Mouse (Mus musculus) left cerebral cortex, adult 8-10 months (tissue): ENCODE data around the gene Pf4. TPM values are rescaled to one million over a fixed set of nuclear protein-coding genes. Genes with fewer than 3 reads are reported as not detected.
"Not testable (repeated sequence)": the region's sequence is repeated elsewhere in the genome, so short reads cannot be mapped to it uniquely, and the experiment has no call there.

Source experiments
- DNase-seq, 2 experiments: peaks; one replicate each; pipeline ENCODE4 v3.0.0; 2022; ENCODE audit warnings: low spot score in 2 of 2
- microRNA-seq, 2 experiments: library from miRNA; unstranded; fragments of <30 nt; microRNA quantifications; one replicate each; pipeline ENCODE4 v1.2.0; 2022
- total RNA-seq, 4 experiments: library from RNA; stranded (reverse); gene quantifications; 2 replicates each; pipeline ENCODE4 v1.2.4; 2022

Gene Pf4
- total RNA-seq, 4 experiments from 2014 or later, result 2.2 to 3.3 (median 2.8) TPM

GRCm38 (mm10) chr5:90785659-90786588 lies 13.7 kb downstream of the Pf4 start, which contains the start of gene Cxcl3:
Cxcl3 (plus strand) TSS chr5:90786103.
- no peak for DNase-seq

- DNase-seq, result no peak
Measured at GRCm38 (mm10) chr5:90788114-90788513, 15.9 kb downstream of the Pf4 start.

DNA sequence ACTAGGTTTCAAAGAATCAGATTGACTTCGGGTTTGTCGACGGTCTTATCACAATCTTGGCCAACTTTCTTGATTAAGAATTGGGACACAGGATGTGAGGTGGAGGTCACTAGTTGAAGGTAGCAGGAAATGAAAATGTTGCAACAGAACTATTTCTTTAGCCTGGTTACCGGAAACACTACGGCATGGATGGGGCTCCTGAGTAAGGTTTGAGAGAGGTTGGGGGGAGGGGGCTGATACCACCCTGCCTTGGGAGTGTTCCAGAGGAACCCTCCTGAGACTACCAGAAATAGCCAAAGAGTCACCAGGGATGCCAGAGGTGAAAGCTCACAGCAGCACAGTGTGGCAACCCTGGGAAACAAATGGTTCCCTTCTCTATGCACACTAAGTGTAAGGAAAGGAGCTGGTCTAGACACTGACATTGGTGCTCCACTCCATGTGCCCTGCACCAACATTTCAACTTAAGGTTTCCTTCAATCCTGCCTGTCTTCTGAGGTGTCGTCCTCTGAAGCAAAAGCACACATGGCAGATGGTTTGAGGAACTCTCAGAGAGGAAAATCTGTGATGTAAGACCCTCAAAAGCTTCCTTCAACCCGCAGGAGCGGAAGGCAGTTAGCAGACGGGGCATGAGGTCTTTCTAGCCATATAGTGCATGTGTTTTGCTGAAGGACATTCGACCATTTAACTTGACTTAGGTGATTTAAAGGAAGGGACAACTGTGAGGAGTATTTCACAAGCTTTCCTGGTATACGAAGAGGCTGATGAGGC lies 17.3 kb downstream of the Pf4 start:
- DNase-seq, result no peak

- DNase-seq, result no peak
Measured at GRCm38 (mm10) chr5:90790074-90790502, 17.9 kb downstream of the Pf4 start.

GRCm38 (mm10) chr5:90794195-90794625 lies 22.0 kb downstream of the Pf4 start, which contains the start of gene Cxcl15:
Cxcl15 (plus strand) TSS chr5:90794534.
- DNase-seq, result no peak

- DNase-seq, result not testable (repeated sequence)
Measured at GRCm38 (mm10) chr5:90795392-90795791, 23.2 kb downstream of the Pf4 start.

GRCm38 (mm10) chr5:90804574-90804973 lies 32.3 kb downstream of the Pf4 start:
- no peak for DNase-seq

DNA sequence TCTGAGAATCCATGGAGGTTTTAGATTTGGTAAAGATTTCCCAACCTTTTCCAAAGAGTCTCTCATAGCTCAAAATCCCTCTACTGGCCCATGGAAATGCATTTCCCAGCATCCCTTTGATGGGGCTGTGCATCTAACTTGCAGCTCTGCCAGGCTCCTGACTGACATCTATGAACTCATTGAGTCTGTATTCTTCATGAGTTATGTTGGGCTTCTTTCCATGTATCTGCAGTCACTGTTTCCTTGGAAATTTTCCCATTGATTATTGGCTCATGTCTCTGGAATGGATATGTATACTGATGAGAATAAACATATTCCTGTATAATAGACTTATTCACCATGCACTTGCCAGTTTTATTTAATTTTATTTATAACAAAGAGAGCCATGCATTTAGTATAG lies 33.8 kb downstream of the Pf4 start:
- no peak for DNase-seq

GRCm38 (mm10) chr5:90807176-90807950 lies 35.1 kb downstream of the Pf4 start:
- DNase-seq, result no peak

DNA sequence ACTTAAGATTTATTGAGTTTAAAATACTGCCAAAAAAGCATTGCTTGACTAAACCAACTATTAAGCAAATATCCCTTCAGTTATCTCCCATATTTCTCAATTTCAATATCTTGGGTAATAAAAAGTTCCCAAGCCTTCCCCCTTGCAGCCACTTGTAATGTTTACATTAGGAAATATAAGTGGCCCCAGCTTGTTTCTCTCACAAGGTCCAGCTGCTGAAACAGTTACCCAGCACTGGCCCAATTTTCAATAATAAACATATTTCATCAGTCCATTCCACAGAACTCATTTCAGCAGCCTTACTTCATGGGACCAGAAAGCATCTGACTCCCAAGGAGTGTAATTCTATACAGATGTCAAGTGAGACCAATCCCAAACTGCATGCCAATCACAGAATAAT lies 47.5 kb downstream of the Pf4 start:
- no peak for DNase-seq

Small RNA genes lying within 50 kb of the gene (microRNA-seq; reads per million reads assigned to microRNA genes)
- gene Gm24322, result 0 reads per million in 2 experiments

Other genes with a start within 250 kb of the Pf4 start
- under 1 TPM; 0.14 to 0.49 (median 0.26) TPM for gene 5830473C10Rik, start 211.3 kb upstream of the Pf4 start, total RNA-seq
- gene Rassf6, start 131.8 kb upstream of the Pf4 start, total RNA-seq, result 1 to 10 TPM in 3 of 4 experiments, under 1 TPM in 1; 0.93 to 3.0 (median 1.7) TPM
- 1 to 10 TPM in 1 of 4 experiments, under 1 TPM in 3; 0.30 to 1.9 (median 0.64) TPM for gene Cxcl5, start 13.1 kb upstream of the Pf4 start, total RNA-seq
- under 1 TPM in 2 of 4 experiments, not detected in 2; 0.35 to 0.80 TPM for gene Ppbp, start 3.9 kb upstream of the Pf4 start, total RNA-seq
- not detected for gene Cxcl3, start 13.7 kb downstream of the Pf4 start, total RNA-seq
- gene Cxcl15, start 22.1 kb downstream of the Pf4 start, total RNA-seq, result not detected
- under 1 TPM in 1 of 4 experiments, not detected in 3; 0.46 TPM for gene Cxcl1, start 118.8 kb downstream of the Pf4 start, total RNA-seq
- not detected for gene Cxcl2, start 131.4 kb downstream of the Pf4 start, total RNA-seq
- gene Mthfd2l, start 158.7 kb downstream of the Pf4 start, total RNA-seq, result 10 to 100 TPM; 16.5 to 20.0 (median 18.4) TPM